Mouse (Mus musculus) kidney, embryonic 16.5 days (tissue): Measurements from ENCODE around the gene Cox7b2. TPM values are rescaled to one million over a fixed set of nuclear protein-coding genes. Genes with fewer than 3 reads are reported as not detected.
"Not testable (repeated sequence)": the region's sequence is repeated elsewhere in the genome, so short reads cannot be mapped to it uniquely, and the experiment has no call there.

Source experiments
- ATAC-seq: fragments of 200-750 bp; cut with Nextera tagmentation; 2 replicates; pipeline ENCODE4 v1.8.0; 2017; ENCODE audit warnings: moderate TSS enrichment; ENCODE audit not compliant: low FRiP score, low TSS enrichment
- H3K27ac ChIP-seq: fragments of 300-500 bp; sonication (generic); 2 replicates; pipeline ENCODE4 v1.5.1; 2014; ENCODE audit warnings: low read length
- H3K27me3 ChIP-seq: fragments of 300-500 bp; sonication (generic); 2 replicates; pipeline ENCODE4 v1.6.1; 2014; ENCODE audit warnings: low read length, control low read depth, mixed read lengths; ENCODE audit not compliant: insufficient read depth
- H3K36me3 ChIP-seq: fragments of 300-500 bp; sonication (generic); 2 replicates; pipeline ENCODE4 v1.6.1; 2014; ENCODE audit warnings: low read length, control low read depth, mixed read lengths; ENCODE audit not compliant: insufficient read depth
- H3K4me1 ChIP-seq: fragments of 300-500 bp; sonication (generic); 2 replicates; pipeline ENCODE4 v1.6.1; 2014; ENCODE audit warnings: low read length, control low read depth, mixed read lengths; ENCODE audit not compliant: insufficient read depth
- H3K4me2 ChIP-seq: fragments of 300-500 bp; sonication (generic); replicated peaks from 2 replicates; pipeline ENCODE4 v1.6.1; 2014; ENCODE audit warnings: low read depth, low read length
- H3K4me3 ChIP-seq: fragments of 300-500 bp; sonication (generic); 2 replicates; pipeline ENCODE4 v1.5.1; 2014; ENCODE audit warnings: mild to moderate bottlenecking, low read length
- H3K9ac ChIP-seq: fragments of 300-500 bp; sonication (generic); replicated peaks from 2 replicates; pipeline ENCODE4 v1.6.1; 2014; ENCODE audit warnings: low read length
- H3K9me3 ChIP-seq: fragments of 300-500 bp; sonication (generic); 2 replicates; pipeline ENCODE4 v1.6.1; 2016; ENCODE audit warnings: low read length, control low read depth
- WGBS: fragments of 180-500 bp; shearing (Covaris S2); extraction: QIAGEN DNeasy Blood & Tissue Kit; methylation state at CpG from one replicate; pipeline ENCODE4 v1.1.7; 2014; 5-methylcytosine and 5-hydroxymethylcytosine counted together
- polyA plus RNA-seq: library from polyadenylated mRNA; unstranded; fragments of >200 nt; fragmentation: Nextera tagmentation; extraction: Ambion mirVana; gene quantifications from 2 replicates; pipeline ENCODE4 v1.2.1, GENCODE M21; 2015

Gene Cox7b2
- not detected in 2 replicates for polyA plus RNA-seq

DNA sequence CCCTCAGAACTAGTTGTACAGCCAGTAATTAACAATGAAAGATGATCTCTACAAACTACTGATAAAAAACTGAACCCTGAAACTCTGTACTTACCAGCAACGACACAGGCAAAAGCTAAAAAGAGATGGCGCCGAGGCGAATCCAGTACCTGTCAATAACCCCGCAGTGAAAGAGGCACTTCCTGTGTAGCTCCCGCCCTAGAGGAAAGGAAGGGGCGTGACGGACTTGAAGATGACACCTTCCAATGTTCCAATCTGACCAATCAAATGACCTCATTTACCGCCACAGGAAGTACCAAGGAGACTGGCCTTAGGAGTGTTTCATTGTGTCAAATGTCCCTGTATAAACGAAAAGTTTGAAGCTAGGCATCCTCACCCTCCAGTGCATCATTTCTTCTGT, at the start of gene Cox7b2:
Gene Cox7b2, minus strand, starts transcription at position 127 of the 400 bp plus-strand sequence.
- 90% methylated on average over 10 of the region's 10 CpGs for WGBS
- ATAC-seq, result no peak

GRCm38 (mm10) chr5:71595321-71595720, 47.3 kb upstream of the Cox7b2 start:
- Histone ChIP-seq H3K9ac (no peak overlapping the region), H3K4me2 (no peak overlapping the region), H3K9me3 (no peaks in the 10 kb centered on the region), H3K27ac (no peak overlapping the region), H3K27me3 (no peaks in the 10 kb centered on the region), H3K36me3 (no peaks in the 10 kb centered on the region), H3K4me3 (no peak overlapping the region), H3K4me1 (no peaks in the 10 kb centered on the region)
- WGBS, result 85% methylated on average over 2 of the region's 2 CpGs
- no peak for ATAC-seq

More for the DNA sequence above, at the start of gene Cox7b2:
- Histone ChIP-seq H3K4me3 (no peak within 1 kb of the TSS), H3K9me3 (0 out of 2 replicates have a peak, but pooled peaks cover 2% of the 10 kb centered on the region), H3K4me2 (no peak within 1 kb of the TSS), H3K27ac (no peak within 1 kb of the TSS), H3K4me1 (no peaks in the 10 kb centered on the region), H3K9ac (no peak within 1 kb of the TSS), H3K36me3 (no peaks in the 10 kb centered on the region), H3K27me3 (no peaks in the 10 kb centered on the region)

- H3K27ac ChIP-seq, result no peak overlapping the region
- no peak for ATAC-seq
- H3K4me2 ChIP-seq, result no peak overlapping the region
- no peaks in the 10 kb centered on the region for H3K36me3 ChIP-seq
- no peaks in the 10 kb centered on the region for H3K4me1 ChIP-seq
- no peak overlapping the region for H3K9ac ChIP-seq
- no peak overlapping the region for H3K4me3 ChIP-seq
- no peaks in the 10 kb centered on the region for H3K9me3 ChIP-seq
- no peaks in the 10 kb centered on the region for H3K27me3 ChIP-seq
- 77% methylated on average over 2 of the region's 2 CpGs for WGBS
Measured at GRCm38 (mm10) chr5:71593745-71594255, 45.8 kb upstream of the Cox7b2 start.

- no peak overlapping the region for H3K27ac ChIP-seq
- ATAC-seq, result no peak
- H3K4me1 ChIP-seq, result no peaks in the 10 kb centered on the region
- no peak overlapping the region for H3K4me3 ChIP-seq
- H3K9ac ChIP-seq, result no peak overlapping the region
- H3K27me3 ChIP-seq, result no peaks in the 10 kb centered on the region
- WGBS, result 73% methylated on average over 9 of the region's 9 CpGs
- no peaks in the 10 kb centered on the region for H3K36me3 ChIP-seq
- H3K4me2 ChIP-seq, result no peak overlapping the region
- H3K9me3 ChIP-seq, result no peaks in the 10 kb centered on the region
Measured at GRCm38 (mm10) chr5:71571646-71572237, 23.7 kb upstream of the Cox7b2 start.

GRCm38 (mm10) chr5:71545554-71545953, 2.5 kb downstream of the Cox7b2 start:
- H3K36me3 ChIP-seq, result no peaks in the 10 kb centered on the region
- H3K9ac ChIP-seq, result no peak overlapping the region
- H3K27me3 ChIP-seq, result no peaks in the 10 kb centered on the region
- ATAC-seq, result no peak
- no peak overlapping the region for H3K4me3 ChIP-seq
- H3K4me2 ChIP-seq, result no peak overlapping the region
- H3K27ac ChIP-seq, result no peak overlapping the region
- 0 out of 2 replicates have a peak, but pooled peaks cover 2% of the 10 kb centered on the region for H3K9me3 ChIP-seq
- no peaks in the 10 kb centered on the region for H3K4me1 ChIP-seq

- H3K27ac ChIP-seq, H3K27me3 ChIP-seq, H3K4me3 ChIP-seq, H3K36me3 ChIP-seq, H3K9ac ChIP-seq, H3K4me2 ChIP-seq, H3K4me1 ChIP-seq, H3K9me3 ChIP-seq, ATAC-seq: not testable (repeated sequence)
- WGBS, result 76% methylated on average over 10 of the region's 15 CpGs
Measured at GRCm38 (mm10) chr5:71525486-71525885, 22.5 kb downstream of the Cox7b2 start.

GRCm38 (mm10) chr5:71502058-71502678, 45.8 kb downstream of the Cox7b2 start:
- Histone ChIP-seq H3K9me3 (no peaks in the 10 kb centered on the region), H3K4me3 (no peak overlapping the region), H3K27ac (no peak overlapping the region), H3K9ac (no peak overlapping the region), H3K36me3 (no peaks in the 10 kb centered on the region), H3K4me2 (no peak overlapping the region), H3K27me3 (no peaks in the 10 kb centered on the region), H3K4me1 (no peaks in the 10 kb centered on the region)
- no peak for ATAC-seq
- WGBS, result 21% methylated on average over 6 of the region's 6 CpGs

- no peak overlapping the region for H3K4me2 ChIP-seq
- no peaks in the 10 kb centered on the region for H3K27me3 ChIP-seq
- 0 out of 2 replicates have a peak, but pooled peaks have one; percentile 19 for ATAC-seq
- H3K36me3 ChIP-seq, result no peaks in the 10 kb centered on the region
- no peak overlapping the region for H3K9ac ChIP-seq
- 18% methylated on average over 5 of the region's 5 CpGs for WGBS
- H3K27ac ChIP-seq, result no peak overlapping the region
- no peak overlapping the region for H3K4me3 ChIP-seq
- peaks cover 3% of the 10 kb centered on the region; the same call in 1 of the 2 replicates for H3K4me1 ChIP-seq
- H3K9me3 ChIP-seq, result no peaks in the 10 kb centered on the region
Measured at GRCm38 (mm10) chr5:71495621-71496020, 52.4 kb downstream of the Cox7b2 start.

DNA sequence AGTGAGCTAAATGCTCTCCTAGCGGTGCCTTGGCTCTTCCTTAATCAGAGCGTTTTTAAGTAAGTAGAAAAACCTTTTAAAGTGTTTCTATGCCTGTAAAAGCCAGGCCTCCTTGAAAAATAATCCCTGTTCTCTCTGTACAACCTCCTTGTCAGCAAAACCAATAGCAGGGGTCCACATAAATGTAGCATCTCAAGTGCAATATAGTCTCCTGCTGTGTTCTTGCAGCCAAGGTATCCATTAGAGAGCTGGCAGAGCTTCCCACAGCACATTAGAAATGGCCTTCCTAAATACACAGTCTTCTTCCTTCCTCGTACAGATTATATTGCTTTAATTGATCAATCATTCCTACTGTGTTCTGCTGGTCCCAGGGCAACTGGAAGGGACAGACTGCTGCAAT, 91.0 kb downstream of the Cox7b2 start:
- H3K9me3 ChIP-seq, result no peaks in the 10 kb centered on the region
- no peak overlapping the region for H3K27ac ChIP-seq
- no peak overlapping the region for H3K4me3 ChIP-seq
- ATAC-seq, result no peak
- H3K27me3 ChIP-seq, result no peaks in the 10 kb centered on the region
- no peaks in the 10 kb centered on the region for H3K36me3 ChIP-seq
- H3K4me1 ChIP-seq, result no peaks in the 10 kb centered on the region
- H3K9ac ChIP-seq, result no peak overlapping the region
- WGBS, result 57% methylated on average over 3 of the region's 3 CpGs
- H3K4me2 ChIP-seq, result no peak overlapping the region

- Histone ChIP-seq H3K4me2 (no peak overlapping the region), H3K4me1 (no peaks in the 10 kb centered on the region), H3K9ac (no peak overlapping the region), H3K27me3 (no peaks in the 10 kb centered on the region), H3K36me3 (no peaks in the 10 kb centered on the region), H3K27ac (no peak overlapping the region), H3K9me3 (no peaks in the 10 kb centered on the region), H3K4me3 (no peak overlapping the region)
- no peak for ATAC-seq
- 82% methylated on average over 6 of the region's 6 CpGs for WGBS
Measured at GRCm38 (mm10) chr5:71440174-71440573, 107.8 kb downstream of the Cox7b2 start.
